Mouse (Mus musculus): ENCODE data around the gene Alb. TPM values are rescaled to one million over a fixed set of nuclear protein-coding genes. Genes with fewer than 3 reads are reported as not detected.

Alb gene
- polyA plus RNA-seq (2015; fragmentation: Illumina TruSeq; extraction: RNeasy Lipid Tissue Mini Kit (QIAGEN cat#74804); ENCODE audit: insufficient read depth, low replicate concordance): not detected

GRCm38 (mm10) chr5:90460619-90461018 lies at the start of gene Alb:
Gene Alb, plus strand, starts transcription at chr5:90460897.

GRCm38 (mm10) chr5:90490518-90490917 lies 29.8 kb downstream of the Alb start, which contains the start of gene Afp:
Gene Afp, plus strand, starts transcription at chr5:90490737.

GRCm38 (mm10) chr5:90518356-90519100 lies 57.8 kb downstream of the Alb start, which contains the start of gene Afm:
Gene Afm, plus strand, starts transcription at chr5:90518932.

Other genes starting within 250 kb of the Alb start
- gene Cox18, start 236.9 kb upstream of the Alb start, polyA plus RNA-seq (2015; fragmentation: Illumina TruSeq; extraction: RNeasy Lipid Tissue Mini Kit (QIAGEN cat#74804); ENCODE audit: insufficient read depth, low replicate concordance): 16.1 TPM
- 74.1 TPM for gene Ankrd17, start 94.3 kb upstream of the Alb start, polyA plus RNA-seq (2015; fragmentation: Illumina TruSeq; extraction: RNeasy Lipid Tissue Mini Kit (QIAGEN cat#74804); ENCODE audit: insufficient read depth, low replicate concordance)
- 10.3 TPM for gene Gm9958, start 93.7 kb upstream of the Alb start, polyA plus RNA-seq (2015; fragmentation: Illumina TruSeq; extraction: RNeasy Lipid Tissue Mini Kit (QIAGEN cat#74804); ENCODE audit: insufficient read depth, low replicate concordance)
- gene Afp, start 29.8 kb downstream of the Alb start, polyA plus RNA-seq (2015; fragmentation: Illumina TruSeq; extraction: RNeasy Lipid Tissue Mini Kit (QIAGEN cat#74804); ENCODE audit: insufficient read depth, low replicate concordance): 5.7 TPM
- not detected for gene Afm, start 58.0 kb downstream of the Alb start, polyA plus RNA-seq (2015; fragmentation: Illumina TruSeq; extraction: RNeasy Lipid Tissue Mini Kit (QIAGEN cat#74804); ENCODE audit: insufficient read depth, low replicate concordance)
- gene 5830473C10Rik, start 100.2 kb downstream of the Alb start, polyA plus RNA-seq (2015; fragmentation: Illumina TruSeq; extraction: RNeasy Lipid Tissue Mini Kit (QIAGEN cat#74804); ENCODE audit: insufficient read depth, low replicate concordance): not detected
- gene Rassf6, start 179.8 kb downstream of the Alb start, polyA plus RNA-seq (2015; fragmentation: Illumina TruSeq; extraction: RNeasy Lipid Tissue Mini Kit (QIAGEN cat#74804); ENCODE audit: insufficient read depth, low replicate concordance): 6.1 TPM